ENCODE assay signal across 12 mouse cellular contexts in the genomic region with DNA sequence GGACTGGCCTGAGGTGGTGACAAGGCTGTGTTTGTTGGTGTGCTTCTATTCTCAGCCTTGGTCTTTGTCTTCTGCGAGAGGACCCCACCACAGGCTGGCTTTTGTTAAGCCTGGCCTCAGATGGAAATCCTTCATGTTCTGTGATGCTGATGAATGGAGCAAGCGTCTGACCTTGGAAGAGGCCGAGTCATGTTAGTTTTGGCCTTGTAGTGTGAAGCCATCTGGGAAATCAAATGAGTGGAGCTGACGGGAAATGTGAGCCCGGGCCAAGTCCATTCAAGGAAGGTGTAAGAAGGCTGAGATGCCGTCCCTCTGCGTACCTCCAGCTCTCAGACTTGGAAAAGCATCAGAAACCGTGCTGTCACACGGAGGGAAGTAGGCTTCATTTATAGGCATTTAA.
A peak's percentile ranks its signal among the peaks of the same experiment; 100 is the strongest.
DNase-seq lines count a peak whose midpoint lies in the region; TF ChIP-seq lines count a peak whose summit lies in the region.
"Had no signal": no experiment of that assay in that cellular context is flagged by ENCODE, and none has a peak within 500 bp of the region (broad histone marks: within the 10 kb centered on the region; RNA-seq: fewer than 3 reads in every experiment).

No protein-coding gene starts in this region.

- WGBS in kidney, adult 2 months: 58% methylated on average over 9 of the region's 9 CpGs
- 61% methylated on average over 9 of the region's 9 CpGs for WGBS in heart, embryonic 10.5 days

- H3K36me3 ChIP-seq in kidney, adult 2 months (ENCODE audit: control insufficient read depth, insufficient read depth, low read length): no peaks in the 10 kb centered on the region
- no peaks in the 10 kb centered on the region for H3K36me3 ChIP-seq in heart, embryonic 10.5 days
- H3K36me3 ChIP-seq: embryonic facial prominence, embryonic 12.5 days; neural tube, embryonic 13.5 days had no signal

- no peaks in the 10 kb centered on the region for H3K4me1 ChIP-seq in kidney, adult 2 months (ENCODE audit: control insufficient read depth, insufficient read depth, low read length)
- peaks cover 40% of the 10 kb centered on the region for H3K4me1 ChIP-seq in heart, embryonic 10.5 days

- no peak for TF ChIP-seq POLR2A in kidney, adult 2 months (IDR thresholded peaks at IDR 0.05; ENCODE audit: low read depth, low read length)

- no peak overlapping the region for H3K4me3 ChIP-seq in kidney, adult 2 months (ENCODE audit: insufficient read depth, low read depth, low read length)
- no peak overlapping the region for H3K4me3 ChIP-seq in heart, embryonic 10.5 days
- H3K4me3 ChIP-seq: embryonic facial prominence, embryonic 12.5 days; neural tube, embryonic 13.5 days had no signal

- no peak for TF ChIP-seq CTCF in kidney, adult 2 months (conservative IDR thresholded peaks at IDR 0.05; ENCODE audit: insufficient read depth, insufficient read length, low read depth, low read length)

- DNase-seq in kidney, adult 2 months: peak; percentile 25
- DNase-seq in kidney, adult 8-10 months: no peak
- DNase-seq in adrenal gland, adult 8-10 months: peak; percentile 76
- no peak for DNase-seq in heart, embryonic 10.5 days (ENCODE audit: low spot score)
- DNase-seq in kidney, postnatal 36 days: peak; percentile 23 to 36
- DNase-seq in frontal cortex, postnatal 10 days (ENCODE audit: low spot score in 2 of 2): no peak
- DNase-seq in layer of hippocampus, adult 9-10 months (ENCODE audit: low spot score): no peak
- no peak for DNase-seq in urinary bladder, postnatal 10 days (ENCODE audit: low spot score)
- DNase-seq: forebrain, postnatal 0 days; right cerebral cortex, postnatal 14 days had no signal

- no peaks in the 10 kb centered on the region for H3K9me3 ChIP-seq in heart, embryonic 10.5 days
- H3K9me3 ChIP-seq: embryonic facial prominence, embryonic 12.5 days; neural tube, embryonic 13.5 days had no signal

- H3K27ac ChIP-seq in kidney, adult 2 months (ENCODE audit: insufficient read depth, low read depth, low read length): no peak overlapping the region
- peak overlapping the region; percentile 30; the same call in 1 of the 2 replicates for H3K27ac ChIP-seq in heart, embryonic 10.5 days
- H3K27ac ChIP-seq: embryonic facial prominence, embryonic 12.5 days; neural tube, embryonic 13.5 days had no signal

- H3K27me3 ChIP-seq in kidney, adult 2 months (replicated peaks; ENCODE audit: control insufficient read depth, insufficient read depth, low read length): no peaks in the 10 kb centered on the region
- no peaks in the 10 kb centered on the region for H3K27me3 ChIP-seq in heart, embryonic 10.5 days (ENCODE audit: insufficient read depth, poor library complexity, severe bottlenecking)
- H3K27me3 ChIP-seq: embryonic facial prominence, embryonic 12.5 days; neural tube, embryonic 13.5 days had no signal

Comparison
In these comparisons a context has a peak if more than half of its experiments do, and no peak if none do; other contexts are left out.
1. DNase-seq: peak in kidney, adult 2 months (single experiment), adrenal gland, adult 8-10 months (single experiment) and kidney, postnatal 36 days (2 of 2); none in kidney, adult 8-10 months (0 of 2), heart, embryonic 10.5 days (single experiment), frontal cortex, postnatal 10 days (0 of 2), layer of hippocampus, adult 9-10 months (single experiment) and urinary bladder, postnatal 10 days (single experiment).